Mouse (Mus musculus) midbrain, embryonic 11.5 days (tissue): Measurements from ENCODE around the gene Clpsl2. TPM values are rescaled to one million over a fixed set of nuclear protein-coding genes. Genes with fewer than 3 reads are reported as not detected.

Experiments
- ATAC-seq: fragments of 200-750 bp; cut with Nextera tagmentation; 2 replicates; pipeline ENCODE4 v1.8.0; 2017; ENCODE audit warnings: moderate TSS enrichment, moderate library complexity; ENCODE audit not compliant: low FRiP score
- DNase-seq: peaks from one replicate; pipeline ENCODE4 v3.0.0; 2015; ENCODE audit warnings: low spot score; ENCODE audit errors: missing footprints
- H3K27ac ChIP-seq: fragments of 300-500 bp; sonication (generic); 2 replicates; pipeline ENCODE4 v1.5.1; 2014; ENCODE audit warnings: low read depth, low read length
- H3K27me3 ChIP-seq: fragments of 300-500 bp; sonication (generic); 2 replicates; pipeline ENCODE4 v1.6.1; 2014; ENCODE audit warnings: mild to moderate bottlenecking, low read length, moderate library complexity, mixed read lengths; ENCODE audit not compliant: control insufficient read depth, insufficient read depth
- H3K36me3 ChIP-seq: fragments of 300-500 bp; sonication (generic); 2 replicates; pipeline ENCODE4 v1.6.1; 2014; ENCODE audit warnings: mild to moderate bottlenecking, low read length, moderate library complexity, mixed read lengths; ENCODE audit not compliant: control insufficient read depth, insufficient read depth
- H3K4me1 ChIP-seq: fragments of 300-500 bp; sonication (generic); 2 replicates; pipeline ENCODE4 v1.6.1; 2014; ENCODE audit warnings: low read length; ENCODE audit not compliant: control insufficient read depth, insufficient read depth
- H3K4me2 ChIP-seq: fragments of 300-500 bp; sonication (generic); 2 replicates; pipeline ENCODE4 v1.6.1; 2014; ENCODE audit warnings: mild to moderate bottlenecking, moderate library complexity
- H3K4me3 ChIP-seq: fragments of 300-500 bp; sonication (generic); 2 replicates; pipeline ENCODE4 v1.5.1; 2014; ENCODE audit warnings: low read depth, low read length
- H3K9ac ChIP-seq: fragments of 300-500 bp; sonication (generic); 2 replicates; pipeline ENCODE4 v1.6.1; 2014; ENCODE audit warnings: low read length
- H3K9me3 ChIP-seq: fragments of 300-500 bp; sonication (generic); 2 replicates; pipeline ENCODE4 v1.6.1; 2016; ENCODE audit warnings: low read length; ENCODE audit not compliant: control insufficient read depth
- WGBS: fragments of 180-500 bp; shearing (Covaris S2); extraction: QIAGEN DNeasy Blood & Tissue Kit; methylation state at CpG from one replicate; pipeline ENCODE4 v1.1.7; 2014; 5-methylcytosine and 5-hydroxymethylcytosine counted together
- polyA plus RNA-seq: library from polyadenylated mRNA; unstranded; fragments of >200 nt; fragmentation: Nextera tagmentation; extraction: Ambion mirVana; gene quantifications from 2 replicates; pipeline ENCODE4 v1.2.1, GENCODE M21; 2014

Clpsl2 gene
- polyA plus RNA-seq, 1 experiment from 2014 or later = not detected

- ATAC-seq (no peak), DNase-seq (peak; percentile 88)
- H3K27me3 ChIP-seq = no peaks in the 10 kb centered on the region; the same call in 1 of the 2 replicates
- H3K27ac ChIP-seq = no peak overlapping the region
- no peak overlapping the region for H3K4me2 ChIP-seq
- 32% methylated on average over 9 of the region's 9 CpGs for WGBS
- H3K4me3 ChIP-seq = no peak overlapping the region
- no peaks in the 10 kb centered on the region for H3K9me3 ChIP-seq
- peaks cover 16% of the 10 kb centered on the region for H3K4me1 ChIP-seq
- H3K36me3 ChIP-seq = no peaks in the 10 kb centered on the region
- no peak overlapping the region for H3K9ac ChIP-seq
Observed at GRCm38 (mm10) chr17:28511616-28512541, 37.3 kb upstream of the Clpsl2 start.

- Histone ChIP-seq H3K9ac (no peak overlapping the region), H3K9me3 (no peaks in the 10 kb centered on the region), H3K4me3 (no peak overlapping the region), H3K27ac (no peak overlapping the region), H3K4me2 (no peak overlapping the region), H3K4me1 (peaks cover 16% of the 10 kb centered on the region), H3K27me3 (peaks cover 7% of the 10 kb centered on the region), H3K36me3 (no peaks in the 10 kb centered on the region)
- WGBS = 53% methylated on average over 6 of the region's 6 CpGs
- ATAC-seq (no peak), DNase-seq (peak; percentile 83)
Observed at GRCm38 (mm10) chr17:28512696-28513095, 36.5 kb upstream of the Clpsl2 start.

GRCm38 (mm10) chr17:28513337-28513736 lies 35.9 kb upstream of the Clpsl2 start:
- ATAC-seq (no peak), DNase-seq (no peak)
- peaks cover 23% of the 10 kb centered on the region for H3K4me1 ChIP-seq
- H3K27ac ChIP-seq = no peak overlapping the region
- H3K4me2 ChIP-seq = no peak overlapping the region
- no peaks in the 10 kb centered on the region for H3K36me3 ChIP-seq
- 68% methylated on average over 1 of the region's 1 CpGs for WGBS
- H3K9me3 ChIP-seq = no peaks in the 10 kb centered on the region
- no peak overlapping the region for H3K9ac ChIP-seq
- no peak overlapping the region for H3K4me3 ChIP-seq
- peaks cover 9% of the 10 kb centered on the region for H3K27me3 ChIP-seq

- ATAC-seq (no peak), DNase-seq (peak; percentile 79)
- H3K9me3 ChIP-seq = no peaks in the 10 kb centered on the region
- H3K4me1 ChIP-seq = peaks cover 26% of the 10 kb centered on the region
- H3K27ac ChIP-seq = no peak overlapping the region
- WGBS = 67% methylated on average over 7 of the region's 7 CpGs
- H3K36me3 ChIP-seq = no peaks in the 10 kb centered on the region
- H3K9ac ChIP-seq = no peak overlapping the region
- no peak overlapping the region for H3K4me3 ChIP-seq
- peaks cover 14% of the 10 kb centered on the region for H3K27me3 ChIP-seq
- H3K4me2 ChIP-seq = no peak overlapping the region
Observed at GRCm38 (mm10) chr17:28513844-28514243, 35.4 kb upstream of the Clpsl2 start.

GRCm38 (mm10) chr17:28514555-28514954 lies 34.7 kb upstream of the Clpsl2 start:
- Histone ChIP-seq H3K4me3 (no peak overlapping the region), H3K4me1 (peaks cover 26% of the 10 kb centered on the region), H3K4me2 (no peak overlapping the region), H3K27ac (no peak overlapping the region), H3K9ac (no peak overlapping the region), H3K36me3 (no peaks in the 10 kb centered on the region), H3K9me3 (no peaks in the 10 kb centered on the region), H3K27me3 (peaks cover 18% of the 10 kb centered on the region)
- WGBS = 60% methylated on average over 5 of the region's 5 CpGs
- ATAC-seq (no peak), DNase-seq (peak; percentile 75)

GRCm38 (mm10) chr17:28515431-28516341 lies 33.5 kb upstream of the Clpsl2 start:
- Histone ChIP-seq H3K27ac (no peak overlapping the region), H3K36me3 (no peaks in the 10 kb centered on the region), H3K4me3 (no peak overlapping the region), H3K9me3 (no peaks in the 10 kb centered on the region), H3K9ac (no peak overlapping the region), H3K27me3 (peaks cover 20% of the 10 kb centered on the region), H3K4me1 (peaks cover 23% of the 10 kb centered on the region), H3K4me2 (no peak overlapping the region)
- ATAC-seq = no peak
- no peak for DNase-seq
- 72% methylated on average over 10 of the region's 10 CpGs for WGBS

GRCm38 (mm10) chr17:28516881-28517280 lies 32.3 kb upstream of the Clpsl2 start:
- Histone ChIP-seq H3K4me2 (no peak overlapping the region), H3K27ac (no peak overlapping the region), H3K27me3 (peaks cover 25% of the 10 kb centered on the region), H3K4me1 (peaks cover 15% of the 10 kb centered on the region), H3K9me3 (no peaks in the 10 kb centered on the region), H3K9ac (no peak overlapping the region), H3K36me3 (no peaks in the 10 kb centered on the region), H3K4me3 (no peak overlapping the region)
- ATAC-seq (no peak), DNase-seq (no peak)
- 75% methylated on average over 4 of the region's 4 CpGs for WGBS

- H3K4me3 ChIP-seq = peak within 1 kb of the TSS; percentile 46
- peak within 1 kb of the TSS; percentile 70 for H3K9ac ChIP-seq
- no peaks in the 10 kb centered on the region for H3K9me3 ChIP-seq
- DNase-seq (peak; percentile 92), ATAC-seq (peak; percentile 19; the same call in 1 of the 2 replicates)
- 2% methylated on average over 16 of the region's 16 CpGs for WGBS
- no peaks in the 10 kb centered on the region for H3K36me3 ChIP-seq
- H3K27ac ChIP-seq = no peak within 1 kb of the TSS
- peaks cover 25% of the 10 kb centered on the region for H3K27me3 ChIP-seq
- peak within 1 kb of the TSS; percentile 83 for H3K4me2 ChIP-seq
- H3K4me1 ChIP-seq = peaks cover 18% of the 10 kb centered on the region
Observed at GRCm38 (mm10) chr17:28517441-28517955, 31.7 kb upstream of the Clpsl2 start, which contains the start of gene Fkbp5. Gene Fkbp5, minus strand, starts transcription at chr17:28517527.
